Mouse (Mus musculus) forebrain, embryonic 13.5 days (tissue): ENCODE data around the gene Rbm3. TPM values are rescaled to one million over a fixed set of nuclear protein-coding genes. Genes with fewer than 3 reads are reported as not detected.

Experiments
- ATAC-seq: fragments of 200-750 bp; cut with Nextera tagmentation; 2 replicates; pipeline ENCODE4 v1.8.0; 2017
- H3K27ac ChIP-seq: fragments of 300-500 bp; sonication (generic); 2 replicates; pipeline ENCODE4 v1.5.1; 2015; ENCODE audit warnings: inconsistent platforms, mild to moderate bottlenecking, moderate library complexity
- H3K27me3 ChIP-seq: fragments of 300-500 bp; sonication (generic); 2 replicates; pipeline ENCODE4 v1.6.1; 2015; ENCODE audit warnings: mild to moderate bottlenecking, inconsistent platforms
- H3K36me3 ChIP-seq: fragments of 300-500 bp; sonication (generic); 2 replicates; pipeline ENCODE4 v1.6.1; 2015; ENCODE audit warnings: mild to moderate bottlenecking, inconsistent platforms; ENCODE audit not compliant: poor library complexity, severe bottlenecking
- H3K4me1 ChIP-seq: fragments of 300-500 bp; sonication (generic); 2 replicates; pipeline ENCODE4 v1.6.1; 2015; ENCODE audit warnings: inconsistent platforms
- H3K4me2 ChIP-seq: fragments of 300-500 bp; sonication (generic); 2 replicates; pipeline ENCODE4 v1.6.1; 2015; ENCODE audit warnings: inconsistent platforms, mild to moderate bottlenecking, moderate library complexity
- H3K4me3 ChIP-seq: fragments of 300-500 bp; sonication (generic); 2 replicates; pipeline ENCODE4 v1.5.1; 2015; ENCODE audit warnings: mild to moderate bottlenecking, inconsistent platforms
- H3K9ac ChIP-seq: fragments of 300-500 bp; sonication (generic); 2 replicates; pipeline ENCODE4 v1.6.1; 2015; ENCODE audit warnings: mild to moderate bottlenecking, inconsistent platforms
- H3K9me3 ChIP-seq: fragments of 300-500 bp; sonication (generic); replicated peaks from 2 replicates; pipeline ENCODE4 v1.6.1; 2016; ENCODE audit warnings: inconsistent platforms
- WGBS: fragments of 180-500 bp; shearing (Covaris S2); methylation state at CpG from one replicate; pipeline ENCODE4 v1.1.7; 2015; 5-methylcytosine and 5-hydroxymethylcytosine counted together
- polyA plus RNA-seq: library from polyadenylated mRNA; unstranded; fragments of >200 nt; fragmentation: Nextera tagmentation; extraction: Ambion mirVana; gene quantifications from 2 replicates; pipeline ENCODE4 v1.2.1, GENCODE M21; 2015

The Rbm3 gene
- polyA plus RNA-seq, 1 experiment from 2014 or later: 483 TPM

DNA sequence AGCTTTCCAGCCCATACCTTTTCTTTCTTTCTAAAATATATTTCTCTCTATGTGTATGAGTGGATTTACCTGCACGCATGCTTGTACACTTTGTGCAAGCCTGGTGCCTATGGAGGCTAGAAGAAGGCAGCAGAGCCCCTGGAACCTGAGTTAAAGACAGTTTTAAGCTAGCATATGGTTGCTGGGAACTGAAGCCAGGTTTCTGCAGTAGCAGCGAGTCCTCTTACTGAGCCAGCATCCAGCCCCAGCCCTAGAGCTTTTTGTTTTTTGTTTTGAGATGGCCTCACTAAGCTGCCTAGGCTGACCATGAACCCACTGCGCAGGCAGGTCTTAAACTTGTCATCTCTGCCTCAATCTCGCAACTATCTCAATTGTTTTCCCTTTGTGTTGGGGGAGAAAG lies 18.8 kb upstream of the Rbm3 start:
- 84% methylated on average over 4 of the region's 4 CpGs for WGBS
- no peak overlapping the region for H3K9ac ChIP-seq

DNA sequence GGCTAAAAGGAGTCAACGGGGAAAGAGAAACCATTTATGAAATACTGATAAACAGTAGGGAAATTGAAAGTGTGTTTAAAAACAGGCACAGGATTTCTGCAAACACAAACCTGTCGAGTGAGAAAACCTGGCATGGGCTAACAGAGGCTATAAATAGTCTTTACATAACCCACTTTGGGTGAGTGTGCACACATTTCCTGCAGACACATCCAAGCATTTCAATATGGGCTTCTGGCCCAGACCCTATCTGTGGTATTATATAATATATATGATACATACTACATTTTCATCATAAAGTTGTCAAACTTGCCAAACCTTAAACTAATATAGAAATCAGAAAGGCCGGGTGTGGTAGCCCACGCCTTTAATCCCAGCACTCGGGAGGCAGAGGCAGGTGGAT lies 17.4 kb upstream of the Rbm3 start:
- ATAC-seq: no peak
- H3K27ac ChIP-seq: no peak overlapping the region
- no peak overlapping the region for H3K9ac ChIP-seq
- H3K4me3 ChIP-seq: no peak overlapping the region
- H3K27me3 ChIP-seq: no peaks in the 10 kb centered on the region
- H3K4me2 ChIP-seq: no peak overlapping the region
- H3K36me3 ChIP-seq: peaks cover 8% of the 10 kb centered on the region; the same call in 1 of the 2 replicates
- no peaks in the 10 kb centered on the region for H3K9me3 ChIP-seq
- 93% methylated on average over 5 of the region's 5 CpGs for WGBS
- H3K4me1 ChIP-seq: no peaks in the 10 kb centered on the region

More for the DNA sequence above, 18.8 kb upstream of the Rbm3 start:
- ATAC-seq: no peak
- Histone ChIP-seq H3K27ac (no peak overlapping the region), H3K4me2 (no peak overlapping the region), H3K4me3 (no peak overlapping the region), H3K36me3 (peaks cover 2% of the 10 kb centered on the region; the same call in 1 of the 2 replicates), H3K27me3 (no peaks in the 10 kb centered on the region), H3K4me1 (no peaks in the 10 kb centered on the region), H3K9me3 (no peaks in the 10 kb centered on the region)

DNA sequence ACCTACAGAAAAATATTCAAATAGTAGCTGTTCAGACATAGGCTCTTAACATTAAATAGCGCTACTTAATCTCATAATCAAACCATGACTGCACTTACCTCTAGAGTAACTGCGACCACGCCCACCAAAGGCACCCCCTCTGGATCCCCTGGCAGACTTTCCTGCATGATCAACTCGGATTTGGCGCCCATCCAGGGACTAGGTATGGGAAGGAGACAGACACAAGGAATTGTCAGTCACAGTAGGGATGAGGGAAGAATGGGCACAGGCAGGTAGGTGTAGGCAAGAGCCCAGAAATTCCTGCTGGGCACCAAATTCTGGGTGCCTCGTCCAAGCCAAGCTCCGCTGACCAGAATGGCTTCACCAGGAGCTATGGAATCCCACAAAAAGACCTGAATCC lies 1.9 kb downstream of the Rbm3 start:
- 74% methylated on average over 7 of the region's 7 CpGs for WGBS
- H3K4me3 ChIP-seq: peak overlapping the region; percentile 59
- peak overlapping the region; percentile 86 for H3K4me2 ChIP-seq
- H3K4me1 ChIP-seq: peaks cover 17% of the 10 kb centered on the region
- H3K9ac ChIP-seq: peak overlapping the region; percentile 83
- H3K36me3 ChIP-seq: peaks cover 38% of the 10 kb centered on the region
- H3K27me3 ChIP-seq: no peaks in the 10 kb centered on the region
- no peaks in the 10 kb centered on the region for H3K9me3 ChIP-seq
- H3K27ac ChIP-seq: no peak overlapping the region
- no peak for ATAC-seq

DNA sequence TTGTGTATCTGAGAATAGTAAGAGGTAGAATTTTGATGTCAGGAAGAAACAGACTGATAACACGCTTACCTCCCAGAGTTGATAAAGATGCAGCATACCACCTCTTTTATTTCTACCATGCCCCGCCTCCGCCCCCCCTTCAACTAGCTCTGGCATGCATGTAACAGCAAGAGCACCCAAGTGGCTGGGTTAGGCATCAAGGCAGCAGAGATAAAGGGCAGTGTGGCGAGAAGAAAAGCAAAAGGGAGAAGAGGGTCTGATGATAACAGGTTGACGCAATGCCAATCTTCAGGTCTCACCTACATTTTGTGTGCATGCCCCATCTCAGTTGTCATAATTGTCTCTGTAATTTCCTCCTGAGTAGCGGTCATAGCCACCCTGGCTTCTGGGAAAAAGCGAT lies 2.7 kb downstream of the Rbm3 start:
- ATAC-seq: no peak
- peaks cover 38% of the 10 kb centered on the region for H3K36me3 ChIP-seq
- H3K9ac ChIP-seq: no peak overlapping the region
- whole genome bisulfite sequencing: 86% methylated on average over 7 of the region's 7 CpGs
- H3K4me1 ChIP-seq: peaks cover 17% of the 10 kb centered on the region
- no peak overlapping the region for H3K27ac ChIP-seq
- no peaks in the 10 kb centered on the region for H3K9me3 ChIP-seq
- H3K27me3 ChIP-seq: no peaks in the 10 kb centered on the region
- H3K4me3 ChIP-seq: no peak overlapping the region
- no peak overlapping the region; the same call in 1 of the 2 replicates for H3K4me2 ChIP-seq

DNA sequence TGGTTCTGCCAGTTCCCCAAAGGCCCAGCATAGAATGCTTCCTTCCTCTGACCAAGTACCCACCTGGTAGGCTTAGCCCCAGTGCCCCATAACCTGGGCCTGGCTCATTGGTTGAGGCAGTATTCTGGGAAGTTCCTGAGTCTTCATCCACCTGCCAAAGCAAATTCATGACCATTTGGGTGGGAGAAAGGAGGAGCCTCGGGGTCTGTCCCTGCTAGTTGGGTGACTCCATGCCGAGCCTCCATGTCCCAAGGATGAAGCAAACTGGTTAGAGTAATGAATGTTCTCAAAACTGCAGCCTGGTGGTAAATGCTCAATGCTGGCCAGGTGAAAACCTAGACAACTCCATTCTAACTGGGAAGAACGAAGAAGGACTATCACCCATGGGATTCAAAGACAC lies 4.6 kb downstream of the Rbm3 start:
- ATAC-seq: no peak
- Histone ChIP-seq H3K9me3 (no peaks in the 10 kb centered on the region), H3K36me3 (peaks cover 38% of the 10 kb centered on the region), H3K4me3 (no peak overlapping the region), H3K27ac (no peak overlapping the region), H3K9ac (no peak overlapping the region), H3K27me3 (no peaks in the 10 kb centered on the region), H3K4me2 (no peak overlapping the region), H3K4me1 (peaks cover 17% of the 10 kb centered on the region)
- WGBS: 73% methylated on average over 3 of the region's 3 CpGs

DNA sequence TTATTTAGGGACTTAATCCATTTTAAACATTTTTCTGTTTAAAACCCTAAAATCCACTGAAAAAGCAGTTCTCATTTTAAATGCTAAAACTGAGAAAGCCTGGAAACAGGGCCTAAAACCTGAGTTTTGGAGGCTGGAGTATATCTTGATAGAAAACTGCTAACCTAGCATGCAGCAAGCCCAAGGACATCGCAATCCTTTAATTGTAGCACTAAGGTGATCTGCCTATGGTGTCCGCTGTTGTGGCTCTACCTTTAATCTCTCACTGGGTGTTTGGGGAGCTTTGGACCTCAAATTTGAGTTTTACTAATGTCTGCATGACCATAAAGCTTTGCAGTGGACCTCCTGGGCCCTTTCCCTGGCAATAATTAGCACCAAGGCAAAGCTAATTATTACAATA lies 5.2 kb downstream of the Rbm3 start:
- H3K9me3 ChIP-seq: no peaks in the 10 kb centered on the region
- 85% methylated on average over 2 of the region's 2 CpGs for WGBS
- H3K27me3 ChIP-seq: no peaks in the 10 kb centered on the region
- peaks cover 38% of the 10 kb centered on the region for H3K36me3 ChIP-seq
- no peak for ATAC-seq
- H3K4me2 ChIP-seq: no peak overlapping the region
- no peak overlapping the region for H3K9ac ChIP-seq
- H3K4me3 ChIP-seq: no peak overlapping the region
- H3K27ac ChIP-seq: no peak overlapping the region
- peaks cover 17% of the 10 kb centered on the region for H3K4me1 ChIP-seq

DNA sequence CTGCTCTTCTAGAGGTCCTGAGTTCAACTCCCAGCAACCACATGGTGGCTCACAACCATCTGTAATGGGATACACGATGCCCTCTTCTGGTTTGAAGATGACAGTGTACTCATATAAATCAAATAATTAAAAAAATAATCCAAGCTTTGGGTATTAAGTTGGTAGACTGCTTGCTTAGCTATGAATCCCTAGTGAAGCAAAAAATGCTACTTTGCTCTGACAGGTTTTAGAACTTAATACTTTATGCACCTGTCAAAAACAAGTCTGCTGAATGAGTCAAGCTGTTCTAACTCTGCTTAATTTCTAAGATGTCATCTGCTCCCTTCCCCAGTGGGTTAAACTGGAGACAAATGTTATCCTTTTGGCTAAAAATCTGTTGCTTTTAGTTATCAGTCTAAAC lies 6.2 kb downstream of the Rbm3 start:
- Histone ChIP-seq H3K36me3 (peaks cover 37% of the 10 kb centered on the region), H3K27ac (no peak overlapping the region), H3K9me3 (no peaks in the 10 kb centered on the region), H3K4me2 (no peak overlapping the region), H3K9ac (no peak overlapping the region), H3K4me3 (no peak overlapping the region), H3K27me3 (no peaks in the 10 kb centered on the region), H3K4me1 (peaks cover 16% of the 10 kb centered on the region)
- WGBS: 48% methylated on average over 1 of the region's 1 CpGs
- ATAC-seq: no peak

DNA sequence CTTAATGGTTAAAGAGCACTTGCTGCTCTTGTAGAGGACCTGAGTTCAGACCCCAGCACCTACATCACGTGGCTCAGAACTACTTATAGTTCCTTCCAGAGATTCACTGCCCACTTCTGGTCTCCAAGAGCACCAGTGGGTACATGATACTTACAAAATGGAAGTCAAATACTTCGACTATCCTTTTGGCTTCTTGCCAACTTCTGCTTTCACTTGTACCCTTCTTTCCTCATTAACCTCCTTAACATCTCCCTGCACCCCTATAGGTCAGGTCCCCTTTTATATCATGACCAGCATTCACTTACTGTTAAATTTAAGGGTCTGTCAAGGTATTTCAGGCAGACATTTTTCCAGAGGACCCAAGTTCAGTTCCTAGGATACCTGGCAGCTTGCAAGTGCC lies 9.8 kb downstream of the Rbm3 start:
- H3K9me3 ChIP-seq: no peaks in the 10 kb centered on the region
- H3K36me3 ChIP-seq: peaks cover 12% of the 10 kb centered on the region; the same call in 1 of the 2 replicates
- no peak overlapping the region for H3K9ac ChIP-seq
- WGBS: 33% methylated on average over 2 of the region's 2 CpGs
- no peak for ATAC-seq
- no peak overlapping the region for H3K4me3 ChIP-seq
- peaks cover 3% of the 10 kb centered on the region; the same call in 1 of the 2 replicates for H3K4me1 ChIP-seq
- H3K4me2 ChIP-seq: no peak overlapping the region
- H3K27ac ChIP-seq: no peak overlapping the region
- H3K27me3 ChIP-seq: no peaks in the 10 kb centered on the region

DNA sequence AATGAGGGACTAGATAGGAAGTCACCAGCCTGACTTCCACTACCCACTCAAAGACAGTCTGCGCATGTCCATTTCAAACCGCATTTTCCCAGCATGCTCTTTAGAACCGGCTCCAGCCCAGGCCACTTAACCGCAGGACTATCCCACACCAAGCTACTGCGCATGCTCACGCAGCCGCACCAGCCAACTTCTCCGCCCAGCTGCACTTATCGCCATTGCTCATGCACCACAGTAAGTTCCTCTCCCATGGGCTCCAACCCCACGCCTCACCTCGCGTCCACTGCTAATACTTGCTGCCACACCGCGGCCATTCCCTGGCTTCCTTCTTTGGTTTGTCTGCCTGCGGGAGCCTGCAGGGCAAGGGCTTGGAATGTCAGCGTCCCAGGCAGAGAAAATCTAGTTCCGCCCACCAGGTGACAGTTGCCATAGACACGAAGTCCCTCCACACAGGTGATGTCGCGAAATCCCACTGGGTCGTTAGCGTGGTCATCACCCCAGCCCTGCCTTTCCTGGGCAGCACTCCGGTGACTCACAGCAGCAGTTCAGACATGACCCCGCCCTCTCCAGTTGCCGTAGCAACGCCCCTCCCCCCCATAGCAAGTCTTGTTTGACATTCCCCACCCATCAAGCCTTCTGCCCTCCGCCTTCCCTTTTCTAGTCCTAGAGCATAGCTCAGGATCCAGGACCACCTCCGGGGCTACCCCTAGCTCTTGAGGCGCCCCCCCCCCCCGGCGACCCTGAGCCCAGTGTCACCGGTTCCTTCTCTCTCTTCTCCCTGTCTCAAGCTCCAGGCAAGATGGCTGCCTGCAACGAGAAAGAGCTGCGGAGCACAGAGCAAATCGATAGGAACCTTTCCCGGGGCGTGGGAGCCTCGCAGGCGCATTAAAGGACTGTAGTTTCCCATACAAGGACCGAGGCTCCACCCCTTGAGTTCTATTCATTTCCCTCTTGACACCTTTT lies 13.4 kb downstream of the Rbm3 start, which contains the start of gene Wdr13:
Gene Wdr13, minus strand, starts transcription at position 876 of the 960 bp plus-strand sequence.
- Histone ChIP-seq H3K27ac (peak within 1 kb of the TSS; percentile 91), H3K4me3 (peak within 1 kb of the TSS; percentile 53), H3K4me1 (0 out of 2 replicates have a peak, but pooled peaks cover 3% of the 10 kb centered on the region), H3K4me2 (peak within 1 kb of the TSS; percentile 61), H3K9me3 (no peaks in the 10 kb centered on the region), H3K9ac (peak within 1 kb of the TSS; percentile 58), H3K36me3 (peaks cover 26% of the 10 kb centered on the region), H3K27me3 (no peaks in the 10 kb centered on the region)
- peak; percentile 85 for ATAC-seq
- 15% methylated on average over 39 of the region's 40 CpGs for WGBS

DNA sequence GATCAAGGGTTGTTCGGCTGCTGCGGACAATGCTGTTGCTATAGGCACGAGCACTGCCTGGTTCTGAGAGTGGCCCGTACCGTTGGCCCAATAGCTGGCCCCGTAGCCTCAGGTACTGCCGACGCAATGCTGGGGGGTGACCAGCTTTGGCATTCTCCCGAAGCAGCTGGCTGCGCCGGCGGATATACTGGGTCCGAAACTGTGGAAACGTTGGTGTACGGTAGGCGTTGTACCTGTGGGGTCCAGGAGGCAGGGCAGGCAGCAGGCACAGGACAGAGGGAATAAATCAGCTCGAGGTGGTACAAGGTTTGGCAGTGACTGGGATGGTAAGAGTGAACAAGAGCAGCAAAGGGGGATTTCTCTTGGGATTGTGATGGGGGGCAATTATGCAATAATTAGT lies 14.3 kb downstream of the Rbm3 start:
- Histone ChIP-seq H3K4me1 (0 out of 2 replicates have a peak, but pooled peaks cover 3% of the 10 kb centered on the region), H3K27me3 (no peaks in the 10 kb centered on the region), H3K9ac (no peak overlapping the region), H3K4me2 (peak overlapping the region; percentile 61), H3K4me3 (peak overlapping the region; percentile 53), H3K27ac (no peak overlapping the region), H3K36me3 (peaks cover 30% of the 10 kb centered on the region), H3K9me3 (no peaks in the 10 kb centered on the region)
- 93% methylated on average over 17 of the region's 17 CpGs for WGBS
- 0 out of 2 replicates have a peak, but pooled peaks have one; percentile 3 for ATAC-seq

DNA sequence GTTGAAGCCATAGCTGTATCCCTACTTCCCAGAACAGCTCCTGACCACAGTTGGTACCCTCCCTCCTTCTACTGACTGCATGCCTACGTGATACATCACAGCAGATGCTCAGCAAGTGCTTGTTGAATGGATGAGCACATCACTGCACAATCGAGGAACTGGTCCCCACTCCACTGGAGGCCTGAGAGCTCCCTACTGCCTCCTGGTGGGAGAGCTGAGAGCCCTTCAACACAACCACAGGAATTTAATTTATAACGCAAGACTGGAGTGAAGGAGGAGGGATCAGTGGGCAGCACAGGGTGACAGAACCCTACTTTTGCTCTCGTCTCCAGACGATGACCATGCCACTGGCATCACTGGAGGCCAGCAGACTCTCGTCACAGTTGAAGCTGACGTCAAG lies 20.4 kb downstream of the Rbm3 start:
- no peak for ATAC-seq
- Histone ChIP-seq H3K9me3 (no peaks in the 10 kb centered on the region), H3K4me1 (no peaks in the 10 kb centered on the region), H3K4me3 (no peak overlapping the region), H3K4me2 (no peak overlapping the region), H3K27ac (no peak overlapping the region), H3K36me3 (peaks cover 44% of the 10 kb centered on the region), H3K9ac (no peak overlapping the region), H3K27me3 (no peaks in the 10 kb centered on the region)
- 75% methylated on average over 7 of the region's 7 CpGs for WGBS

DNA sequence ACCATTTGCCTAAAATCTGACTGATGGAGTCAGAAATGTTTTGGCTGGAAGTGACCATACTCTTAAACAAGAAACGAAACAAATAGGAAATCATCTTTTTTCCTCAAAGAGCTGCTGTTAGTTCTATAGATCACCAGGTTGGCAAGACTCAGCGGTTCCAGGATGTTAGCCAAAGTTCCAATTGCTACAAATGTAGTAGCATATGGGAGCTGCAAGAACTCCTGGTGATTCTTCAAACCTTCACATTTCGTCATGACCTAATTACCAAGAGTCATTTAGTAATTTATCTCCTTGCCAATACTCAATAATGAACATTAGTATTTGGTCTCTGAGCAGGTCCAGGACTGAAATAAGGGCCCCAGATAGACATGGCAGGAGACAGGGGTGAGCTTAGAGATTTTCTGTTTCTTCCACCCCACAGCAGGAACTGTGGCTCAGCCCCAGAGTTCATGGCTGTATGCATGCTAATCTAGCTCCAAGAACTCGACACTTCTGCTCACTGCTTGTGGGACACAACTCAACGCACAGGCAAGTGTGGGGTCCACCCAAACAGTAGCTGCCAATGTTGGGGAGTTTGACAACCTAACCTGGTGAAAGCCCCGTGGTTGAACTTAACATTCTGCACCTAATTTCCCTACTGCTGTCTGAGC lies 21.7 kb downstream of the Rbm3 start:
- Histone ChIP-seq H3K36me3 (peaks cover 33% of the 10 kb centered on the region), H3K4me2 (no peak overlapping the region), H3K4me3 (no peak overlapping the region), H3K9me3 (no peaks in the 10 kb centered on the region), H3K27ac (no peak overlapping the region), H3K4me1 (no peaks in the 10 kb centered on the region), H3K9ac (no peak overlapping the region), H3K27me3 (no peaks in the 10 kb centered on the region)
- ATAC-seq: no peak
- WGBS: 89% methylated on average over 6 of the region's 6 CpGs
